19 mouse cellular contexts compared by ENCODE assay signal in genomic region chr17:85914062-85914461, GRCm38 (mm10).
DNase-seq lines count a peak whose midpoint lies in the region; ATAC-seq and TF ChIP-seq lines count a peak whose summit lies in the region.
"Had no signal": no experiment of that assay in that cellular context is flagged by ENCODE, and none has a peak within 500 bp of the region (broad histone marks: within the 10 kb centered on the region; RNA-seq: fewer than 3 reads in every experiment).

No protein-coding gene starts in this region.

- no peaks in the 10 kb centered on the region for H3K27me3 ChIP-seq in forebrain, embryonic 13.5 days
- no peaks in the 10 kb centered on the region for H3K27me3 ChIP-seq in forebrain, embryonic 12.5 days
- no peaks in the 10 kb centered on the region for H3K27me3 ChIP-seq in hindbrain, postnatal 0 days (ENCODE audit: insufficient read depth, low read length)
- peaks cover 6% of the 10 kb centered on the region; the same call in 1 of the 2 replicates for H3K27me3 ChIP-seq in hindbrain, embryonic 13.5 days
- no peaks in the 10 kb centered on the region for H3K27me3 ChIP-seq in midbrain, postnatal 0 days (ENCODE audit: insufficient read depth, low read length)
- no peaks in the 10 kb centered on the region for H3K27me3 ChIP-seq in midbrain, embryonic 13.5 days
- no peaks in the 10 kb centered on the region for H3K27me3 ChIP-seq in forebrain, embryonic 16.5 days (replicated peaks; ENCODE audit: control insufficient read depth, insufficient read depth, low read length)
- H3K27me3 ChIP-seq: intestine, embryonic 15.5 days had no signal

- 70% methylated on average over 6 of the region's 6 CpGs for WGBS in forebrain, embryonic 13.5 days
- WGBS in forebrain, embryonic 12.5 days: 78% methylated on average over 6 of the region's 6 CpGs
- 45% methylated on average over 6 of the region's 6 CpGs for WGBS in hindbrain, postnatal 0 days
- 59% methylated on average over 6 of the region's 6 CpGs for WGBS in hindbrain, embryonic 13.5 days
- 41% methylated on average over 6 of the region's 6 CpGs for WGBS in midbrain, postnatal 0 days
- 67% methylated on average over 6 of the region's 6 CpGs for WGBS in midbrain, embryonic 13.5 days
- 67% methylated on average over 6 of the region's 6 CpGs for WGBS in forebrain, embryonic 16.5 days

- H3K27ac ChIP-seq in forebrain, embryonic 13.5 days: no peak overlapping the region
- no peak overlapping the region for H3K27ac ChIP-seq in forebrain, embryonic 12.5 days
- H3K27ac ChIP-seq in hindbrain, postnatal 0 days: no peak overlapping the region
- no peak overlapping the region for H3K27ac ChIP-seq in hindbrain, embryonic 13.5 days
- no peak overlapping the region for H3K27ac ChIP-seq in midbrain, postnatal 0 days (ENCODE audit: low read depth, low read length)
- H3K27ac ChIP-seq in midbrain, embryonic 13.5 days: no peak overlapping the region
- no peak overlapping the region for H3K27ac ChIP-seq in forebrain, embryonic 16.5 days (ENCODE audit: low read length)
- H3K27ac ChIP-seq: intestine, embryonic 15.5 days had no signal

- no peaks in the 10 kb centered on the region for H3K4me1 ChIP-seq in forebrain, embryonic 13.5 days
- H3K4me1 ChIP-seq in forebrain, embryonic 12.5 days: peaks cover 5% of the 10 kb centered on the region; the same call in 1 of the 2 replicates
- H3K4me1 ChIP-seq in hindbrain, postnatal 0 days (ENCODE audit: insufficient read depth, low read length): no peaks in the 10 kb centered on the region
- H3K4me1 ChIP-seq in hindbrain, embryonic 13.5 days (replicated peaks): no peaks in the 10 kb centered on the region
- no peaks in the 10 kb centered on the region for H3K4me1 ChIP-seq in midbrain, postnatal 0 days (ENCODE audit: insufficient read depth, low read length)
- H3K4me1 ChIP-seq in midbrain, embryonic 13.5 days (replicated peaks): no peaks in the 10 kb centered on the region
- H3K4me1 ChIP-seq in forebrain, embryonic 16.5 days (replicated peaks; ENCODE audit: control insufficient read depth, insufficient read depth, low read length): no peaks in the 10 kb centered on the region
- H3K4me1 ChIP-seq: heart, embryonic 12.5 days; intestine, embryonic 15.5 days had no signal

- H3K4me2 ChIP-seq in forebrain, embryonic 13.5 days: no peak overlapping the region
- no peak overlapping the region for H3K4me2 ChIP-seq in forebrain, embryonic 12.5 days
- no peak overlapping the region for H3K4me2 ChIP-seq in hindbrain, postnatal 0 days (ENCODE audit: low read depth, low read length)
- H3K4me2 ChIP-seq in hindbrain, embryonic 13.5 days: no peak overlapping the region
- H3K4me2 ChIP-seq in midbrain, postnatal 0 days (ENCODE audit: low read depth, low read length, poor library complexity, severe bottlenecking): no peak overlapping the region
- H3K4me2 ChIP-seq in midbrain, embryonic 13.5 days (replicated peaks): no peak overlapping the region
- H3K4me2 ChIP-seq in forebrain, embryonic 16.5 days (ENCODE audit: low read length): no peak overlapping the region
- H3K4me2 ChIP-seq: heart, embryonic 12.5 days; intestine, embryonic 15.5 days had no signal

- no peak overlapping the region for H3K4me3 ChIP-seq in forebrain, embryonic 13.5 days
- H3K4me3 ChIP-seq in forebrain, embryonic 12.5 days (replicated peaks): no peak overlapping the region
- H3K4me3 ChIP-seq in hindbrain, postnatal 0 days (ENCODE audit: low read length): no peak overlapping the region
- H3K4me3 ChIP-seq in hindbrain, embryonic 13.5 days: no peak overlapping the region
- H3K4me3 ChIP-seq in midbrain, postnatal 0 days (ENCODE audit: low read depth, low read length): no peak overlapping the region
- no peak overlapping the region for H3K4me3 ChIP-seq in midbrain, embryonic 13.5 days (replicated peaks)
- H3K4me3 ChIP-seq in forebrain, embryonic 16.5 days (replicated peaks; ENCODE audit: low read length): no peak overlapping the region
- H3K4me3 ChIP-seq: embryonic facial prominence, embryonic 10.5 days; heart, embryonic 12.5 days; hindbrain, embryonic 10.5 days; intestine, embryonic 15.5 days had no signal

- DNase-seq in hindbrain, postnatal 0 days (ENCODE audit: low spot score): peak; percentile 20
- DNase-seq in midbrain, postnatal 0 days (ENCODE audit: low spot score): no peak
- DNase-seq: adrenal gland, postnatal 10 days; B cell, adult 2 months; cerebellum, adult 2 months; cerebellum, postnatal 10 days; gastrocnemius, postnatal 14 days had no signal

- peak; percentile 43; the same call in 1 of the 2 replicates for ATAC-seq in forebrain, embryonic 13.5 days
- ATAC-seq in forebrain, embryonic 12.5 days (ENCODE audit: low FRiP score): no peak
- ATAC-seq in hindbrain, postnatal 0 days: no peak
- ATAC-seq in hindbrain, embryonic 13.5 days (ENCODE audit: low FRiP score): no peak
- peak; percentile 68 for ATAC-seq in midbrain, postnatal 0 days (ENCODE audit: low FRiP score)
- no peak for ATAC-seq in midbrain, embryonic 13.5 days
- ATAC-seq in forebrain, embryonic 16.5 days: peak; percentile 75; the same call in 1 of the 2 replicates
- no peak for ATAC-seq in monocyte, adult 5-6 weeks (replicated peaks; ENCODE audit: insufficient number of reproducible peaks, low FRiP score, low TSS enrichment, poor library complexity, severe bottlenecking)
- ATAC-seq: CD4-positive, CD25-positive, alpha-beta regulatory T cell, adult 4 months; intestine, embryonic 15.5 days had no signal

- no peaks in the 10 kb centered on the region for H3K9me3 ChIP-seq in forebrain, embryonic 13.5 days (replicated peaks)
- no peaks in the 10 kb centered on the region for H3K9me3 ChIP-seq in forebrain, embryonic 12.5 days
- H3K9me3 ChIP-seq in hindbrain, postnatal 0 days (ENCODE audit: low read length): no peaks in the 10 kb centered on the region
- no peaks in the 10 kb centered on the region for H3K9me3 ChIP-seq in hindbrain, embryonic 13.5 days
- H3K9me3 ChIP-seq in midbrain, postnatal 0 days (ENCODE audit: low read length): no peaks in the 10 kb centered on the region
- no peaks in the 10 kb centered on the region for H3K9me3 ChIP-seq in midbrain, embryonic 13.5 days
- H3K9me3 ChIP-seq in forebrain, embryonic 16.5 days (ENCODE audit: control insufficient read depth, low read length): no peaks in the 10 kb centered on the region
- H3K9me3 ChIP-seq: embryonic facial prominence, embryonic 10.5 days; G1E; heart, embryonic 12.5 days; hindbrain, embryonic 10.5 days; intestine, embryonic 15.5 days had no signal

- TF ChIP-seq CTCF in hindbrain, postnatal 0 days (IDR thresholded peaks at IDR 0.05; ENCODE audit: low read depth): no peak
- TF ChIP-seq CTCF in midbrain, postnatal 0 days (IDR thresholded peaks at IDR 0.05): no peak

- no peak overlapping the region for H3K9ac ChIP-seq in forebrain, embryonic 13.5 days
- no peak overlapping the region for H3K9ac ChIP-seq in forebrain, embryonic 12.5 days
- no peak overlapping the region for H3K9ac ChIP-seq in hindbrain, postnatal 0 days (replicated peaks; ENCODE audit: low read length)
- H3K9ac ChIP-seq in hindbrain, embryonic 13.5 days: no peak overlapping the region
- no peak overlapping the region for H3K9ac ChIP-seq in midbrain, postnatal 0 days (replicated peaks; ENCODE audit: low read length, poor library complexity, severe bottlenecking)
- no peak overlapping the region for H3K9ac ChIP-seq in midbrain, embryonic 13.5 days (replicated peaks)
- H3K9ac ChIP-seq in forebrain, embryonic 16.5 days (replicated peaks; ENCODE audit: low read depth, low read length): no peak overlapping the region
- H3K9ac ChIP-seq: heart, embryonic 12.5 days; intestine, embryonic 15.5 days had no signal

- H3K36me3 ChIP-seq in forebrain, embryonic 13.5 days (ENCODE audit: poor library complexity, severe bottlenecking): no peaks in the 10 kb centered on the region
- H3K36me3 ChIP-seq in forebrain, embryonic 12.5 days (replicated peaks): no peaks in the 10 kb centered on the region
- no peaks in the 10 kb centered on the region for H3K36me3 ChIP-seq in hindbrain, postnatal 0 days (ENCODE audit: insufficient read depth, low read length)
- no peaks in the 10 kb centered on the region for H3K36me3 ChIP-seq in hindbrain, embryonic 13.5 days
- H3K36me3 ChIP-seq in midbrain, postnatal 0 days (ENCODE audit: insufficient read depth, low read length): no peaks in the 10 kb centered on the region
- H3K36me3 ChIP-seq in midbrain, embryonic 13.5 days: no peaks in the 10 kb centered on the region
- H3K36me3 ChIP-seq in forebrain, embryonic 16.5 days (ENCODE audit: control insufficient read depth, insufficient read depth): no peaks in the 10 kb centered on the region
- H3K36me3 ChIP-seq: embryonic facial prominence, embryonic 10.5 days; G1E; heart, embryonic 12.5 days; hindbrain, embryonic 10.5 days; intestine, embryonic 15.5 days had no signal

Comparison
In these comparisons a context has a peak if more than half of its experiments do, and no peak if none do; other contexts are left out.
1. ATAC-seq: peak in forebrain, embryonic 13.5 days (single experiment), midbrain, postnatal 0 days (single experiment) and forebrain, embryonic 16.5 days (single experiment); none in forebrain, embryonic 12.5 days (single experiment), hindbrain, postnatal 0 days (single experiment), hindbrain, embryonic 13.5 days (single experiment), midbrain, embryonic 13.5 days (single experiment) and monocyte, adult 5-6 weeks (single experiment).